Mouse (Mus musculus) lung, embryonic 16.5 days (tissue): Measurements from ENCODE around the gene Pcsk6. TPM values are rescaled to one million over a fixed set of nuclear protein-coding genes. Genes with fewer than 3 reads are reported as not detected.

Experiments
- ATAC-seq: fragments of 200-750 bp; cut with Nextera tagmentation; 2 replicates; pipeline ENCODE4 v1.8.0; 2017; ENCODE audit warnings: low read depth, mild to moderate bottlenecking, moderate library complexity
- H3K27ac ChIP-seq: fragments of 300-500 bp; sonication (generic); 2 replicates; pipeline ENCODE4 v1.5.1; 2014; ENCODE audit warnings: mild to moderate bottlenecking, control low read depth, low read length
- H3K27me3 ChIP-seq: fragments of 300-500 bp; sonication (generic); 2 replicates; pipeline ENCODE4 v1.6.1; 2014; ENCODE audit warnings: low read depth, low read length, mixed read lengths; ENCODE audit not compliant: control insufficient read depth, insufficient read depth
- H3K36me3 ChIP-seq: fragments of 300-500 bp; sonication (generic); 2 replicates; pipeline ENCODE4 v1.6.1; 2014; ENCODE audit warnings: low read length; ENCODE audit not compliant: control insufficient read depth, insufficient read depth
- H3K4me1 ChIP-seq: fragments of 300-500 bp; sonication (generic); replicated peaks from 2 replicates; pipeline ENCODE4 v1.6.1; 2014; ENCODE audit warnings: low read length, mixed read lengths; ENCODE audit not compliant: control insufficient read depth, insufficient read depth
- H3K4me2 ChIP-seq: fragments of 300-500 bp; sonication (generic); 2 replicates; pipeline ENCODE4 v1.6.1; 2014; ENCODE audit warnings: low read depth, low read length, control low read depth
- H3K4me3 ChIP-seq: fragments of 300-500 bp; sonication (generic); 2 replicates; pipeline ENCODE4 v1.5.1; 2014; ENCODE audit warnings: mild to moderate bottlenecking, low read length, control low read depth
- H3K9ac ChIP-seq: fragments of 300-500 bp; sonication (generic); 2 replicates; pipeline ENCODE4 v1.6.1; 2014; ENCODE audit warnings: low read length, control low read depth
- H3K9me3 ChIP-seq: fragments of 300-500 bp; sonication (generic); 2 replicates; pipeline ENCODE4 v1.6.1; 2016; ENCODE audit warnings: low read length; ENCODE audit not compliant: control insufficient read depth
- WGBS: fragments of 180-500 bp; shearing (Covaris S2); extraction: QIAGEN DNeasy Blood & Tissue Kit; methylation state at CpG from one replicate; pipeline ENCODE4 v1.1.7; 2014; 5-methylcytosine and 5-hydroxymethylcytosine counted together
- polyA plus RNA-seq: library from polyadenylated mRNA; unstranded; fragments of >200 nt; fragmentation: Nextera tagmentation; extraction: Ambion mirVana; gene quantifications from 2 replicates; pipeline ENCODE4 v1.2.1, GENCODE M21; 2015

Gene Pcsk6
- polyA plus RNA-seq, 1 experiment from 2014 or later = 8.5 TPM

- Histone ChIP-seq H3K4me1 (no peaks in the 10 kb centered on the region), H3K36me3 (peaks cover 17% of the 10 kb centered on the region), H3K4me3 (no peak overlapping the region), H3K9me3 (no peaks in the 10 kb centered on the region), H3K27me3 (no peaks in the 10 kb centered on the region), H3K9ac (no peak overlapping the region), H3K27ac (no peak overlapping the region), H3K4me2 (no peak overlapping the region)
- no peak for ATAC-seq
- 71% methylated on average over 5 of the region's 5 CpGs for WGBS
These were observed 232.6 kb downstream of the Pcsk6 start for GRCm38 (mm10) chr7:66094141-66094540.

- Histone ChIP-seq H3K27ac (no peak overlapping the region), H3K4me2 (no peak overlapping the region), H3K27me3 (no peaks in the 10 kb centered on the region), H3K9me3 (no peaks in the 10 kb centered on the region), H3K36me3 (no peaks in the 10 kb centered on the region), H3K4me1 (no peaks in the 10 kb centered on the region), H3K4me3 (no peak overlapping the region), H3K9ac (no peak overlapping the region)
- no peak for ATAC-seq
- 84% methylated on average over 7 of the region's 7 CpGs for WGBS
These were observed 237.3 kb downstream of the Pcsk6 start for GRCm38 (mm10) chr7:66098803-66099202.

Other genes starting within 250 kb of the Pcsk6 start
- 7.0 and 7.9 TPM in 2 replicates for gene Tarsl2, start 216.8 kb upstream of the Pcsk6 start, polyA plus RNA-seq
- gene Tm2d3, start 170.6 kb upstream of the Pcsk6 start, polyA plus RNA-seq = 79.6 and 93.7 TPM in 2 replicates
- not detected in 2 replicates for gene Gm45213, start 181.9 kb downstream of the Pcsk6 start, polyA plus RNA-seq
- gene Snrpa1, start 197.3 kb downstream of the Pcsk6 start, polyA plus RNA-seq = 153 and 155 TPM in 2 replicates
- gene Selenos, start 217.9 kb downstream of the Pcsk6 start, polyA plus RNA-seq = 122 and 123 TPM in 2 replicates
- gene Chsy1, start 247.8 kb downstream of the Pcsk6 start, polyA plus RNA-seq = 17.1 and 17.7 TPM in 2 replicates